Mouse (Mus musculus) embryo, embryonic 10.5 days (tissue): ENCODE data around the gene Rgs10.

Experiments
- DNase-seq: peaks from one replicate; pipeline ENCODE4 v3.0.0-alpha.2; 2015; ENCODE audit warnings: low spot score

Rgs10 gene

GRCm38 (mm10) chr7:128374156-128374555, 44.4 kb downstream of the Rgs10 start:
- DNase-seq = no peak

GRCm38 (mm10) chr7:128373751-128374150, 44.8 kb downstream of the Rgs10 start:
- DNase-seq = no peak

- DNase-seq = peak; percentile 45
Measured at GRCm38 (mm10) chr7:128372331-128372730, 46.2 kb downstream of the Rgs10 start.

- DNase-seq = no peak
Measured at GRCm38 (mm10) chr7:128369366-128369765, 49.2 kb downstream of the Rgs10 start.

GRCm38 (mm10) chr7:128368828-128369227, 49.7 kb downstream of the Rgs10 start:
- no peak for DNase-seq

GRCm38 (mm10) chr7:128366654-128367053, 51.9 kb downstream of the Rgs10 start:
- DNase-seq = peak; percentile 16

GRCm38 (mm10) chr7:128365096-128365715, 53.4 kb downstream of the Rgs10 start:
- no peak for DNase-seq

- DNase-seq = no peak
Measured at GRCm38 (mm10) chr7:128364526-128364925, 54.0 kb downstream of the Rgs10 start.

- no peak for DNase-seq
Measured at GRCm38 (mm10) chr7:128363806-128364205, 54.8 kb downstream of the Rgs10 start.

- DNase-seq = no peak
Measured at GRCm38 (mm10) chr7:128362916-128363315, 55.6 kb downstream of the Rgs10 start.

GRCm38 (mm10) chr7:128359741-128360140, 58.8 kb downstream of the Rgs10 start:
- DNase-seq = no peak

GRCm38 (mm10) chr7:128359164-128359563, 59.4 kb downstream of the Rgs10 start:
- no peak for DNase-seq

- no peak for DNase-seq
Measured at GRCm38 (mm10) chr7:128358741-128359140, 59.8 kb downstream of the Rgs10 start.

- peak; percentile 62 for DNase-seq
Measured at GRCm38 (mm10) chr7:128356868-128357755, 61.4 kb downstream of the Rgs10 start.

GRCm38 (mm10) chr7:128355463-128355862, 63.1 kb downstream of the Rgs10 start:
- no peak for DNase-seq

- DNase-seq = no peak
Measured at GRCm38 (mm10) chr7:128352721-128353120, 65.8 kb downstream of the Rgs10 start.

GRCm38 (mm10) chr7:128351176-128351575, 67.4 kb downstream of the Rgs10 start:
- DNase-seq = no peak

GRCm38 (mm10) chr7:128350316-128350715, 68.2 kb downstream of the Rgs10 start:
- no peak for DNase-seq

- peak; percentile 41 for DNase-seq
Measured at GRCm38 (mm10) chr7:128349751-128350150, 68.8 kb downstream of the Rgs10 start.

- peak; percentile 31 for DNase-seq
Measured at GRCm38 (mm10) chr7:128348608-128349007, 70.0 kb downstream of the Rgs10 start.

GRCm38 (mm10) chr7:128346991-128347390, 71.6 kb downstream of the Rgs10 start:
- no peak for DNase-seq

GRCm38 (mm10) chr7:128346522-128346921, 72.0 kb downstream of the Rgs10 start:
- no peak for DNase-seq

- no peak for DNase-seq
Measured at GRCm38 (mm10) chr7:128345691-128346090, 72.9 kb downstream of the Rgs10 start.
